Mouse (Mus musculus): Measurements from ENCODE around the gene Dcaf10. TPM values are rescaled to one million over a fixed set of nuclear protein-coding genes. Genes with fewer than 3 reads are reported as not detected.

The Dcaf10 gene
- polyA plus RNA-seq, 1 experiment from 2014 or later: 8.9 TPM

- no peaks in the 10 kb centered on the region for H3K9me3 ChIP-seq
- no peak overlapping the region for H3K27ac ChIP-seq (replicated peaks)
- H3K27me3 ChIP-seq: no peaks in the 10 kb centered on the region
- H3K36me3 ChIP-seq: no peaks in the 10 kb centered on the region
- 91% methylated on average over 8 of the region's 8 CpGs for WGBS
- H3K4me1 ChIP-seq: peaks cover 22% of the 10 kb centered on the region
- no peak overlapping the region for H3K9ac ChIP-seq (replicated peaks)
- no peak for ATAC-seq (replicated peaks)
- no peak overlapping the region for H3K4me2 ChIP-seq (replicated peaks)
- no peak overlapping the region for H3K4me3 ChIP-seq
Observed at GRCm38 (mm10) chr4:45411181-45411790, 69.4 kb downstream of the Dcaf10 start.

GRCm38 (mm10) chr4:45412433-45413192 lies 70.7 kb downstream of the Dcaf10 start:
- no peak overlapping the region for H3K4me3 ChIP-seq
- H3K27ac ChIP-seq (replicated peaks): no peak overlapping the region
- 79% methylated on average over 16 of the region's 16 CpGs for WGBS

GRCm38 (mm10) chr4:45413674-45414338 lies 71.9 kb downstream of the Dcaf10 start:
- no peak for ATAC-seq (replicated peaks)
- no peaks in the 10 kb centered on the region for H3K27me3 ChIP-seq
- WGBS: 87% methylated on average over 9 of the region's 9 CpGs

More at GRCm38 (mm10) chr4:45412433-45413192, 70.7 kb downstream of the Dcaf10 start:
- H3K9ac ChIP-seq (replicated peaks): no peak overlapping the region
- H3K9me3 ChIP-seq: no peaks in the 10 kb centered on the region
- H3K27me3 ChIP-seq: no peaks in the 10 kb centered on the region
- H3K4me2 ChIP-seq (replicated peaks): no peak overlapping the region
- no peaks in the 10 kb centered on the region for H3K36me3 ChIP-seq
- peaks cover 9% of the 10 kb centered on the region for H3K4me1 ChIP-seq
- ATAC-seq (replicated peaks): no peak

GRCm38 (mm10) chr4:45416314-45416713 lies 74.4 kb downstream of the Dcaf10 start:
- Histone ChIP-seq H3K36me3 (no peaks in the 10 kb centered on the region), H3K4me3 (no peak overlapping the region), H3K27me3 (no peaks in the 10 kb centered on the region), H3K27ac (replicated peaks) (no peak overlapping the region), H3K4me2 (replicated peaks) (no peak overlapping the region), H3K4me1 (peaks cover 31% of the 10 kb centered on the region), H3K9me3 (no peaks in the 10 kb centered on the region), H3K9ac (replicated peaks) (no peak overlapping the region)
- 75% methylated on average over 7 of the region's 7 CpGs for WGBS
- no peak for ATAC-seq (replicated peaks)

More at GRCm38 (mm10) chr4:45413674-45414338, 71.9 kb downstream of the Dcaf10 start:
- Histone ChIP-seq H3K4me1 (peaks cover 14% of the 10 kb centered on the region), H3K36me3 (no peaks in the 10 kb centered on the region), H3K9me3 (no peaks in the 10 kb centered on the region), H3K27ac (replicated peaks) (no peak overlapping the region), H3K9ac (replicated peaks) (no peak overlapping the region), H3K4me3 (no peak overlapping the region), H3K4me2 (replicated peaks) (no peak overlapping the region)

- Histone ChIP-seq H3K9ac (replicated peaks) (0 out of 2 replicates have a peak overlapping the region, but pooled peaks have one; percentile 3), H3K4me1 (peaks cover 42% of the 10 kb centered on the region), H3K4me3 (no peak overlapping the region), H3K4me2 (replicated peaks) (peak overlapping the region; percentile 19; the same call in 1 of the 2 replicates), H3K36me3 (no peaks in the 10 kb centered on the region), H3K9me3 (no peaks in the 10 kb centered on the region), H3K27ac (replicated peaks) (peak overlapping the region; percentile 53; the same call in 1 of the 2 replicates), H3K27me3 (no peaks in the 10 kb centered on the region)
- WGBS: 19% methylated on average over 11 of the region's 11 CpGs
- ATAC-seq (replicated peaks): peak; percentile 64
Observed at GRCm38 (mm10) chr4:45418229-45418950, 76.5 kb downstream of the Dcaf10 start.

GRCm38 (mm10) chr4:45419051-45419450 lies 77.2 kb downstream of the Dcaf10 start:
- H3K4me2 ChIP-seq (replicated peaks): no peak overlapping the region
- no peak overlapping the region for H3K4me3 ChIP-seq
- H3K27me3 ChIP-seq: no peaks in the 10 kb centered on the region
- H3K36me3 ChIP-seq: no peaks in the 10 kb centered on the region
- peak overlapping the region; percentile 53 for H3K27ac ChIP-seq (replicated peaks)
- WGBS: 76% methylated on average over 4 of the region's 4 CpGs
- no peaks in the 10 kb centered on the region for H3K9me3 ChIP-seq
- ATAC-seq (replicated peaks): no peak
- H3K4me1 ChIP-seq: peaks cover 48% of the 10 kb centered on the region
- H3K9ac ChIP-seq (replicated peaks): no peak overlapping the region

GRCm38 (mm10) chr4:45420733-45421132 lies 78.8 kb downstream of the Dcaf10 start:
- H3K27ac ChIP-seq (replicated peaks): peak overlapping the region; percentile 75
- no peaks in the 10 kb centered on the region for H3K27me3 ChIP-seq
- H3K4me3 ChIP-seq: no peak overlapping the region
- 0 out of 2 replicates have a peak overlapping the region, but pooled peaks have one; percentile 6 for H3K9ac ChIP-seq (replicated peaks)
- ATAC-seq (replicated peaks): no peak
- no peak overlapping the region for H3K4me2 ChIP-seq (replicated peaks)
- no peaks in the 10 kb centered on the region for H3K36me3 ChIP-seq
- 2% methylated on average over 3 of the region's 3 CpGs for WGBS
- no peaks in the 10 kb centered on the region for H3K9me3 ChIP-seq
- H3K4me1 ChIP-seq: peaks cover 53% of the 10 kb centered on the region

GRCm38 (mm10) chr4:45421519-45422260 lies 79.8 kb downstream of the Dcaf10 start:
- Histone ChIP-seq H3K4me2 (replicated peaks) (no peak overlapping the region), H3K4me3 (no peak overlapping the region), H3K36me3 (no peaks in the 10 kb centered on the region), H3K9me3 (no peaks in the 10 kb centered on the region), H3K9ac (replicated peaks) (0 out of 2 replicates have a peak overlapping the region, but pooled peaks have one; percentile 6), H3K27ac (replicated peaks) (peak overlapping the region; percentile 75), H3K4me1 (peaks cover 59% of the 10 kb centered on the region), H3K27me3 (no peaks in the 10 kb centered on the region)
- no peak for ATAC-seq (replicated peaks)
- WGBS: 58% methylated on average over 11 of the region's 11 CpGs

- Histone ChIP-seq H3K36me3 (no peaks in the 10 kb centered on the region), H3K9me3 (no peaks in the 10 kb centered on the region), H3K4me2 (replicated peaks) (no peak overlapping the region), H3K4me3 (no peak overlapping the region), H3K9ac (replicated peaks) (no peak overlapping the region), H3K27me3 (no peaks in the 10 kb centered on the region), H3K4me1 (peaks cover 68% of the 10 kb centered on the region), H3K27ac (replicated peaks) (no peak overlapping the region)
- WGBS: 88% methylated on average over 10 of the region's 10 CpGs
- ATAC-seq (replicated peaks): no peak
Observed at GRCm38 (mm10) chr4:45422640-45423039, 80.7 kb downstream of the Dcaf10 start.

- no peaks in the 10 kb centered on the region for H3K36me3 ChIP-seq
- H3K27ac ChIP-seq (replicated peaks): 0 out of 2 replicates have a peak overlapping the region, but pooled peaks have one; percentile 24
- ATAC-seq (replicated peaks): no peak
- no peaks in the 10 kb centered on the region for H3K9me3 ChIP-seq
- no peak overlapping the region for H3K4me3 ChIP-seq
- WGBS: 14% methylated on average over 8 of the region's 8 CpGs
- no peaks in the 10 kb centered on the region for H3K27me3 ChIP-seq
- H3K4me2 ChIP-seq (replicated peaks): no peak overlapping the region
- H3K4me1 ChIP-seq: peaks cover 72% of the 10 kb centered on the region
- H3K9ac ChIP-seq (replicated peaks): no peak overlapping the region
Observed at GRCm38 (mm10) chr4:45423406-45423805, 81.5 kb downstream of the Dcaf10 start.

All from forebrain, embryonic 15.5 days (tissue).